Mouse (Mus musculus) neural tube, embryonic 12.5 days (tissue): Measurements from ENCODE around the gene Vps51. TPM values are rescaled to one million over a fixed set of nuclear protein-coding genes. Genes with fewer than 3 reads are reported as not detected.
A peak's percentile ranks its signal among the peaks of the same experiment; 100 is the strongest.
"Not testable (repeated sequence)": the region's sequence is repeated elsewhere in the genome, so short reads cannot be mapped to it uniquely, and the experiment has no call there.

Experiments
- ATAC-seq: fragments of 200-750 bp; cut with Nextera tagmentation; 2 replicates; pipeline ENCODE4 v1.8.0; 2017; ENCODE audit warnings: low read depth, mild to moderate bottlenecking, moderate TSS enrichment, moderate library complexity; ENCODE audit not compliant: low FRiP score
- H3K27ac ChIP-seq: fragments of 300-500 bp; sonication (generic); 2 replicates; pipeline ENCODE4 v1.5.1; 2016
- H3K27me3 ChIP-seq: fragments of 300-500 bp; sonication (generic); replicated peaks from 2 replicates; pipeline ENCODE4 v1.6.1; 2016; ENCODE audit warnings: mild to moderate bottlenecking
- H3K36me3 ChIP-seq: fragments of 300-500 bp; sonication (generic); 2 replicates; pipeline ENCODE4 v1.6.1; 2016; ENCODE audit warnings: mild to moderate bottlenecking
- H3K4me1 ChIP-seq: fragments of 300-500 bp; sonication (generic); 2 replicates; pipeline ENCODE4 v1.6.1; 2016
- H3K4me2 ChIP-seq: fragments of 300-500 bp; sonication (generic); replicated peaks from 2 replicates; pipeline ENCODE4 v1.6.1; 2016; ENCODE audit warnings: mild to moderate bottlenecking
- H3K4me3 ChIP-seq: fragments of 300-500 bp; sonication (generic); 2 replicates; pipeline ENCODE4 v1.5.1; 2016
- H3K9ac ChIP-seq: fragments of 300-500 bp; sonication (generic); 2 replicates; pipeline ENCODE4 v1.6.1; 2016; ENCODE audit warnings: mild to moderate bottlenecking
- H3K9me3 ChIP-seq: fragments of 300-500 bp; sonication (generic); 2 replicates; pipeline ENCODE4 v1.6.1; 2016; ENCODE audit warnings: mild to moderate bottlenecking
- WGBS: fragments of 180-500 bp; shearing (Covaris S2); methylation state at CpG from one replicate; pipeline ENCODE4 v1.1.7; 2016; 5-methylcytosine and 5-hydroxymethylcytosine counted together
- polyA plus RNA-seq: library from polyadenylated mRNA; unstranded; fragments of >200 nt; fragmentation: Nextera tagmentation; extraction: Ambion mirVana; gene quantifications from 2 replicates; pipeline ENCODE4 v1.2.1, GENCODE M21; 2016

Gene Vps51
- polyA plus RNA-seq, 1 experiment from 2014 or later = 79.4 TPM

GRCm38 (mm10) chr19:6044102-6044501 is 32.9 kb downstream of the Vps51 start:
- 74% methylated on average over 4 of the region's 4 CpGs for WGBS
- not testable (repeated sequence) for H3K27me3 ChIP-seq, H3K4me2 ChIP-seq, H3K4me3 ChIP-seq, ATAC-seq, H3K9me3 ChIP-seq, H3K9ac ChIP-seq, H3K27ac ChIP-seq
- peaks cover 22% of the 10 kb centered on the region for H3K4me1 ChIP-seq
- peaks cover 11% of the 10 kb centered on the region for H3K36me3 ChIP-seq

- Histone ChIP-seq H3K9ac (0 out of 2 replicates have a peak overlapping the region, but pooled peaks have one; percentile 5), H3K27ac (no peak overlapping the region)
- WGBS = 88% methylated on average over 9 of the region's 9 CpGs
Measured at GRCm38 (mm10) chr19:6042293-6042692, 34.7 kb downstream of the Vps51 start.

GRCm38 (mm10) chr19:6040002-6040401 is 37.0 kb downstream of the Vps51 start:
- H3K9me3 ChIP-seq = no peaks in the 10 kb centered on the region
- H3K27ac ChIP-seq = no peak overlapping the region
- no peak overlapping the region for H3K9ac ChIP-seq
- no peak for ATAC-seq
- H3K4me1 ChIP-seq = peaks cover under 1% of the 10 kb centered on the region; the same call in 1 of the 2 replicates
- H3K36me3 ChIP-seq = no peaks in the 10 kb centered on the region
- H3K27me3 ChIP-seq = no peaks in the 10 kb centered on the region
- no peak overlapping the region for H3K4me3 ChIP-seq
- no peak overlapping the region for H3K4me2 ChIP-seq

More at GRCm38 (mm10) chr19:6042293-6042692, 34.7 kb downstream of the Vps51 start:
- ATAC-seq = no peak
- H3K9me3 ChIP-seq = no peaks in the 10 kb centered on the region
- H3K36me3 ChIP-seq = no peaks in the 10 kb centered on the region
- H3K27me3 ChIP-seq = no peaks in the 10 kb centered on the region
- H3K4me1 ChIP-seq = peaks cover 8% of the 10 kb centered on the region
- H3K4me3 ChIP-seq = no peak overlapping the region
- H3K4me2 ChIP-seq = no peak overlapping the region

GRCm38 (mm10) chr19:6038326-6038725 is 38.7 kb downstream of the Vps51 start:
- Histone ChIP-seq H3K9me3 (no peaks in the 10 kb centered on the region), H3K4me1 (no peaks in the 10 kb centered on the region), H3K36me3 (no peaks in the 10 kb centered on the region), H3K9ac (no peak overlapping the region), H3K27me3 (no peaks in the 10 kb centered on the region), H3K27ac (no peak overlapping the region), H3K4me3 (no peak overlapping the region), H3K4me2 (no peak overlapping the region)
- WGBS = 86% methylated on average over 7 of the region's 7 CpGs
- no peak for ATAC-seq

- no peaks in the 10 kb centered on the region for H3K36me3 ChIP-seq
- ATAC-seq = no peak
Measured at GRCm38 (mm10) chr19:6037695-6038094, 39.3 kb downstream of the Vps51 start.

GRCm38 (mm10) chr19:6035966-6036585 is 41.0 kb downstream of the Vps51 start:
- H3K4me1 ChIP-seq = no peaks in the 10 kb centered on the region
- H3K4me2 ChIP-seq = no peak overlapping the region
- ATAC-seq = no peak
- H3K9ac ChIP-seq = no peak overlapping the region
- no peak overlapping the region for H3K4me3 ChIP-seq
- H3K36me3 ChIP-seq = no peaks in the 10 kb centered on the region
- no peaks in the 10 kb centered on the region for H3K9me3 ChIP-seq
- H3K27me3 ChIP-seq = no peaks in the 10 kb centered on the region
- WGBS = 83% methylated on average over 9 of the region's 9 CpGs
- H3K27ac ChIP-seq = no peak overlapping the region

More at GRCm38 (mm10) chr19:6037695-6038094, 39.3 kb downstream of the Vps51 start:
- no peaks in the 10 kb centered on the region for H3K27me3 ChIP-seq
- H3K4me1 ChIP-seq = no peaks in the 10 kb centered on the region
- no peak overlapping the region for H3K4me2 ChIP-seq
- H3K9me3 ChIP-seq = no peaks in the 10 kb centered on the region
- H3K27ac ChIP-seq = no peak overlapping the region
- no peak overlapping the region for H3K9ac ChIP-seq
- no peak overlapping the region for H3K4me3 ChIP-seq

GRCm38 (mm10) chr19:6030520-6031280 is 46.3 kb downstream of the Vps51 start:
- 79% methylated on average over 14 of the region's 14 CpGs for WGBS

GRCm38 (mm10) chr19:6029426-6029825 is 47.6 kb downstream of the Vps51 start:
- no peaks in the 10 kb centered on the region for H3K9me3 ChIP-seq

More at GRCm38 (mm10) chr19:6030520-6031280, 46.3 kb downstream of the Vps51 start:
- Histone ChIP-seq H3K4me3 (no peak overlapping the region), H3K4me1 (no peaks in the 10 kb centered on the region), H3K9me3 (no peaks in the 10 kb centered on the region), H3K27ac (no peak overlapping the region), H3K36me3 (no peaks in the 10 kb centered on the region), H3K4me2 (no peak overlapping the region), H3K9ac (no peak overlapping the region), H3K27me3 (no peaks in the 10 kb centered on the region)
- no peak for ATAC-seq

GRCm38 (mm10) chr19:6028991-6029390 is 48.0 kb downstream of the Vps51 start:
- H3K9me3 ChIP-seq = no peaks in the 10 kb centered on the region
- no peak overlapping the region for H3K4me3 ChIP-seq
- H3K36me3 ChIP-seq = no peaks in the 10 kb centered on the region
- no peaks in the 10 kb centered on the region for H3K4me1 ChIP-seq
- no peak overlapping the region for H3K9ac ChIP-seq
- no peak overlapping the region for H3K4me2 ChIP-seq
- H3K27ac ChIP-seq = no peak overlapping the region
- WGBS = 86% methylated on average over 6 of the region's 6 CpGs
- ATAC-seq = no peak
- no peaks in the 10 kb centered on the region for H3K27me3 ChIP-seq

More at GRCm38 (mm10) chr19:6029426-6029825, 47.6 kb downstream of the Vps51 start:
- ATAC-seq = no peak
- Histone ChIP-seq H3K4me3 (no peak overlapping the region), H3K27me3 (no peaks in the 10 kb centered on the region), H3K9ac (no peak overlapping the region), H3K36me3 (no peaks in the 10 kb centered on the region), H3K4me2 (no peak overlapping the region), H3K4me1 (no peaks in the 10 kb centered on the region), H3K27ac (no peak overlapping the region)
- 84% methylated on average over 9 of the region's 9 CpGs for WGBS

GRCm38 (mm10) chr19:6023930-6024329 is 53.1 kb downstream of the Vps51 start:
- Histone ChIP-seq H3K27me3 (no peaks in the 10 kb centered on the region), H3K4me3 (no peak overlapping the region), H3K4me2 (no peak overlapping the region), H3K27ac (no peak overlapping the region), H3K9ac (no peak overlapping the region), H3K36me3 (no peaks in the 10 kb centered on the region), H3K4me1 (no peaks in the 10 kb centered on the region), H3K9me3 (no peaks in the 10 kb centered on the region)
- ATAC-seq = no peak
- WGBS = 87% methylated on average over 7 of the region's 7 CpGs

GRCm38 (mm10) chr19:6023059-6023458 is 54.0 kb downstream of the Vps51 start:
- Histone ChIP-seq H3K4me3 (no peak overlapping the region), H3K4me2 (no peak overlapping the region), H3K4me1 (no peaks in the 10 kb centered on the region), H3K27me3 (no peaks in the 10 kb centered on the region), H3K36me3 (no peaks in the 10 kb centered on the region), H3K27ac (no peak overlapping the region), H3K9ac (no peak overlapping the region), H3K9me3 (no peaks in the 10 kb centered on the region)
- 71% methylated on average over 8 of the region's 8 CpGs for WGBS
- ATAC-seq = no peak

GRCm38 (mm10) chr19:6020276-6020675 is 56.8 kb downstream of the Vps51 start:
- H3K27ac ChIP-seq = no peak overlapping the region
- no peak for ATAC-seq
- H3K4me1 ChIP-seq = peaks cover 8% of the 10 kb centered on the region
- no peak overlapping the region for H3K4me2 ChIP-seq
- no peaks in the 10 kb centered on the region for H3K9me3 ChIP-seq
- 58% methylated on average over 3 of the region's 3 CpGs for WGBS
- peaks cover 21% of the 10 kb centered on the region for H3K27me3 ChIP-seq
- no peak overlapping the region for H3K9ac ChIP-seq
- H3K4me3 ChIP-seq = no peak overlapping the region
- no peaks in the 10 kb centered on the region for H3K36me3 ChIP-seq
